Mouse (Mus musculus): ENCODE results near the gene Batf3. TPM values are rescaled to one million over a fixed set of nuclear protein-coding genes. Genes with fewer than 3 reads are reported as not detected.

The Batf3 gene
- total and polyA plus RNA-seq, 2 experiments from 2014 or later: 1.6 to 4.9 TPM

DNA sequence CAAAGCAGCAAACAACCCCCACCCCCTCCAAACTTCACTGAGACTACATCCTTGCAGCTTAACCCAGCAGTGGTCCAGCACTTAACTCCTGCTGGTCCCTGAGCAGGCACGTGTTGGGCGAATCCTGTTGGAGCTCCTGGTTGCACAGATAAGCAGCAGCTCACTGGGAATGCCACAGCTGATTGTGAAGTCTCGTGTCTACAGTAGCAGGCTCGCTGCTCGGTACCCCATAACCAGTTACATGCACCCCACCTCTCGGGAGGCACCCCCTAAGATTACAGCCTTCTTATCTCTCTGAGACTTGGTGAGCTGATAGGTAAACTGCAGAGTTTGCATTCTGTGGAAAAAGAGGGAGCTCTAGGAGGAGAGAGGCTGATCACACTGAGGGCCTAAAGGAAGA, 8.3 kb upstream of the Batf3 start:
- Histone ChIP-seq H3K4me1 (ENCODE audit: insufficient read depth, low read length) (no peaks in the 10 kb centered on the region), H3K4me2 (ENCODE audit: low read depth, low read length, poor library complexity, severe bottlenecking) (no peak overlapping the region), H3K27me3 (ENCODE audit: insufficient read depth, low read length) (no peaks in the 10 kb centered on the region), H3K27ac (ENCODE audit: low read depth, low read length) (no peak overlapping the region), H3K9me3 (ENCODE audit: low read length) (no peaks in the 10 kb centered on the region), H3K9ac (replicated peaks; ENCODE audit: low read length, poor library complexity, severe bottlenecking) (no peak overlapping the region), H3K4me3 (ENCODE audit: low read depth, low read length) (no peak overlapping the region), H3K36me3 (ENCODE audit: insufficient read depth, low read length) (no peaks in the 10 kb centered on the region)
- DNase-seq (ENCODE audit: low spot score) (no peak), ATAC-seq (ENCODE audit: low FRiP score) (no peak)
- WGBS: 77% methylated on average over 6 of the region's 6 CpGs
- no peak for TF ChIP-seq CTCF (IDR thresholded peaks at IDR 0.05)

DNA sequence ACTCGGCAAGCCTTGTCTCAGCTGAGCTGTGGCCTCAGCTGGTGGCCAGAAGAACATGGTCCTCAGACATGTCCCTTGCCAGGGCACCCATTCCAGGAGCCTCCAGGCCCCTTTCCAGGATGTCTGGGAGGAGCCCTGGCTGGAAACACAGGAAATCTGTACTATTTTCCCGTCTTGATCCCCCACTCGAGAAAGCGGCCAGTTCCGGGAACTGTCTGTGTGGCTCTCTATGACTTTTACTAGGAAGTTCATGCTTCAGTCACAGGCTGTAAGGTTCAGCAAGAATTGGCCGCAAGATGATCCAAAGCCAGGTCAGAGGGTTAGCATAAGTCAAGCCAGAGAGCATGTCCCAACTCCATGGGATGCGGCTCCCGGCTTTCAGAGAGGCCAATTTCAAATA, 5.6 kb upstream of the Batf3 start:
- ATAC-seq (ENCODE audit: low FRiP score): no peak
- WGBS: 78% methylated on average over 8 of the region's 8 CpGs
- Histone ChIP-seq H3K4me3 (ENCODE audit: low read depth, low read length) (no peak overlapping the region), H3K27me3 (ENCODE audit: insufficient read depth, low read length) (peaks cover 2% of the 10 kb centered on the region; the same call in 1 of the 2 replicates), H3K36me3 (ENCODE audit: insufficient read depth, low read length) (no peaks in the 10 kb centered on the region), H3K4me2 (ENCODE audit: low read depth, low read length, poor library complexity, severe bottlenecking) (no peak overlapping the region), H3K4me1 (ENCODE audit: insufficient read depth, low read length) (no peaks in the 10 kb centered on the region), H3K9me3 (ENCODE audit: low read length) (no peaks in the 10 kb centered on the region), H3K9ac (replicated peaks; ENCODE audit: low read length, poor library complexity, severe bottlenecking) (no peak overlapping the region), H3K27ac (ENCODE audit: low read depth, low read length) (no peak overlapping the region)
- DNase-seq (ENCODE audit: low spot score): no peak
- TF ChIP-seq CTCF (IDR thresholded peaks at IDR 0.05): no peak

DNA sequence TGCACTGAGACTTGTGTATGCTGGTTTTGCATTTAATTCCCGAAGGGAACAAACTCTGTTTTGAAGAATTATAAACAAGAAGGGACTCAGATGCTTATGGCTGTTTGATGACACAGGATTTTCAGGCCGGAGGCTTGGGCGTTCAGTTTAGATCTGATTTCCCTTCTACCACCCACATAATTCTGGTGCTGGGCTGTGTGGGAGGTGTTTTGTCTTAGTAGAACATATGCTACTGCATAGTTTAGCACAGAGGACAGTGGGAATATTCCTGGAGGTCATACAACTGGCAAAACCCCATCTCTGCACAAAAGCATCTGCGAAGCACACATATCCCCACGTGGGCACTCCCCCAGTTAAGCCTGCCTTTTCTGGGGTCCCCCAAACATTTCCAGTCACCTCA, 4.1 kb upstream of the Batf3 start:
- no peak overlapping the region for H3K27ac ChIP-seq (ENCODE audit: low read depth, low read length)
- DNase-seq (ENCODE audit: low spot score) (no peak), ATAC-seq (ENCODE audit: low FRiP score) (no peak)
- H3K4me1 ChIP-seq (ENCODE audit: insufficient read depth, low read length): 0 out of 2 replicates have a peak, but pooled peaks cover 2% of the 10 kb centered on the region
- no peaks in the 10 kb centered on the region for H3K9me3 ChIP-seq (ENCODE audit: low read length)
- no peak overlapping the region for H3K4me2 ChIP-seq (ENCODE audit: low read depth, low read length, poor library complexity, severe bottlenecking)
- H3K36me3 ChIP-seq (ENCODE audit: insufficient read depth, low read length): no peaks in the 10 kb centered on the region
- no peak overlapping the region for H3K4me3 ChIP-seq (ENCODE audit: low read depth, low read length)
- peaks cover 11% of the 10 kb centered on the region; the same call in 1 of the 2 replicates for H3K27me3 ChIP-seq (ENCODE audit: insufficient read depth, low read length)
- WGBS: 83% methylated on average over 5 of the region's 5 CpGs
- TF ChIP-seq CTCF (IDR thresholded peaks at IDR 0.05): no peak
- no peak overlapping the region for H3K9ac ChIP-seq (replicated peaks; ENCODE audit: low read length, poor library complexity, severe bottlenecking)

DNA sequence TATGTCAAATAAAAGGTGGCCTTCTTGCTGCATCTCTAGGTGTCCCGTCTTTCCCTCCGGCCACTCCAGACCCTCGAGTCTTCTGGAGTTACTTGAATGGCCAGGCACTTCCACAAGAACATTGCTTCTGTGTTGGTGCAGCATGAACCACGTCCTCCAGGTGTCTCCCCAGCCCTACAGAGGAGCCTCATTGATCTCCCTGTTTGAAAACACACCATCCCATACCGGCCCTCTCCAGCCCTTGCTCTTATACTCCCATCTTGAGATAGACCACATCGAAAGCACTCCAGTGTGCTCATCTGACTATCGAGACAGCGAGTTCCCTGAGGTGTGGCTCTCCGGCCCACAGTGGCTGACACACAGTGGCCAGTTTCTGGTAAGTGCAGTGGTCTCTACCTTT, 2.6 kb upstream of the Batf3 start:
- Histone ChIP-seq H3K27me3 (ENCODE audit: insufficient read depth, low read length) (peaks cover 23% of the 10 kb centered on the region), H3K36me3 (ENCODE audit: insufficient read depth, low read length) (no peaks in the 10 kb centered on the region), H3K4me1 (ENCODE audit: insufficient read depth, low read length) (0 out of 2 replicates have a peak, but pooled peaks cover 4% of the 10 kb centered on the region), H3K4me3 (ENCODE audit: low read depth, low read length) (no peak overlapping the region), H3K9me3 (ENCODE audit: low read length) (no peaks in the 10 kb centered on the region), H3K9ac (replicated peaks; ENCODE audit: low read length, poor library complexity, severe bottlenecking) (no peak overlapping the region), H3K4me2 (ENCODE audit: low read depth, low read length, poor library complexity, severe bottlenecking) (no peak overlapping the region), H3K27ac (ENCODE audit: low read depth, low read length) (no peak overlapping the region)
- DNase-seq (ENCODE audit: low spot score) (no peak), ATAC-seq (ENCODE audit: low FRiP score) (no peak)
- 77% methylated on average over 9 of the region's 9 CpGs for WGBS
- peak; percentile 69 for TF ChIP-seq CTCF (IDR thresholded peaks at IDR 0.05)

DNA sequence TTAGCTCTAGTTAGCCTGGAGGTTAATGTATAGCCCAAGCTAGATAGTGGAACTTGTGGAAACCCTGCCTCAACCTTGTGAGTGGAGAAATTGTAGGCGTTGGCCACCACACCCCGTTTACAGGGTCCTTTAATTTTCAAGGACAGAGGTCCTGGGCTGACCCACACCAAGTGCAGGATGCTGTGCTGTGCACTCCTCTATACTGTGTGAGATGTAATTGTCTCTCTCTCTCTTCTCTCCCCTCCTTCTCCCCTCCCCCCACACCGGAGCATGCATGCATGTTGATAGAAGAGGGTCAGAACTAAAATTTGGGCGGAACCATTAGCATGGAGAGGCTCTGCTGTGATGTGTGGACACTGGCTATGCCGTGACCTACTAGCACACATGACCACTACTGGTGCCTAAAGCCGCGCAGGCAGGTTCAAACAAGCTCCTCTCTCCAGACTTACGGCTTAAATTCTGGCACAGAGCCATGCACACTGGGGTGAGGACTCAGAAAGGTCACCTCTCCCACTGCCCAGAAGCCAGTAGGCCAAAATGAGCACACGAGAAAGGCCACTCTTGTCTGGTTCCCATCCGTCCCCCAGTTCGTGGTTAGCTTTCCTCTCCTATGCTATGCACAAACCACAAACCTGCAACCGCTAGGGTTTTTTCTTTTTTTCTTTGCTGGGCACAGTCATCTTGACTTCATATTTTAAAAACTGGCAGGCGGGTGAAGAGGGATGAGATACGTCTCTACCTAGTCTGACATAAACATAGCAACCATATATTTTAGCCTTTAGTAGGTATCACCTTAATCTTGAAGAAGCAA, 571 bp upstream of the Batf3 start:
- ATAC-seq (ENCODE audit: low FRiP score) (0 out of 2 replicates have a peak, but pooled peaks have one; percentile 38), DNase-seq (ENCODE audit: low spot score) (no peak)
- Histone ChIP-seq H3K4me2 (ENCODE audit: low read depth, low read length, poor library complexity, severe bottlenecking) (peak overlapping the region; percentile 99), H3K9me3 (ENCODE audit: low read length) (no peaks in the 10 kb centered on the region), H3K27me3 (ENCODE audit: insufficient read depth, low read length) (peaks cover 23% of the 10 kb centered on the region), H3K4me1 (ENCODE audit: insufficient read depth, low read length) (0 out of 2 replicates have a peak, but pooled peaks cover 4% of the 10 kb centered on the region), H3K36me3 (ENCODE audit: insufficient read depth, low read length) (no peaks in the 10 kb centered on the region), H3K4me3 (ENCODE audit: low read depth, low read length) (peak overlapping the region; percentile 52; the same call in 1 of the 2 replicates), H3K9ac (replicated peaks; ENCODE audit: low read length, poor library complexity, severe bottlenecking) (no peak overlapping the region), H3K27ac (ENCODE audit: low read depth, low read length) (no peak overlapping the region)
- TF ChIP-seq CTCF (IDR thresholded peaks at IDR 0.05): no peak
- 57% methylated on average over 14 of the region's 14 CpGs for WGBS

DNA sequence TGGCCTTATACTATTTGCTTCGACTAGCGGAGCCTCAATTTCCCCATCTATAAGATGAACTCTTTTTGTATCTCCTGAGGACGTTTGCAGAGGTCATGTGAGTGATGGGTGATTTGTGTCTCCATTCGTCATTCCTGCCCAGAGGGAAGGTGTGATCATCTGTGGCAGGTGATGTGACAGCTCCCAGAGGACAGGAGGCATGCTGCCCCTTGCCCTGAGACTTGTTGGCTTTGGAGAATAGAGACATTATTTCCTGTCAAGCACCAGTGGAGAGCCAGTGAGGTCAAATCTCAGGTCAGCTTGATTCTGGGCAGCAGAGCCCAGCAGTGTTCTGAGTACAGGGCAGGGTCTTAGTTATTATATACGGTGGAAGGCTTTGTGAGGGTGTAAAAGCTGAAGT, 1.5 kb downstream of the Batf3 start:
- Histone ChIP-seq H3K27ac (ENCODE audit: low read depth, low read length) (no peak overlapping the region), H3K36me3 (ENCODE audit: insufficient read depth, low read length) (no peaks in the 10 kb centered on the region), H3K4me1 (ENCODE audit: insufficient read depth, low read length) (0 out of 2 replicates have a peak, but pooled peaks cover 4% of the 10 kb centered on the region), H3K27me3 (ENCODE audit: insufficient read depth, low read length) (peaks cover 23% of the 10 kb centered on the region), H3K9ac (replicated peaks; ENCODE audit: low read length, poor library complexity, severe bottlenecking) (no peak overlapping the region), H3K9me3 (ENCODE audit: low read length) (no peaks in the 10 kb centered on the region), H3K4me3 (ENCODE audit: low read depth, low read length) (peak overlapping the region; percentile 52; the same call in 1 of the 2 replicates), H3K4me2 (ENCODE audit: low read depth, low read length, poor library complexity, severe bottlenecking) (no peak overlapping the region)
- no peak for TF ChIP-seq CTCF (IDR thresholded peaks at IDR 0.05)
- DNase-seq (ENCODE audit: low spot score) (no peak), ATAC-seq (ENCODE audit: low FRiP score) (no peak)
- WGBS: 43% methylated on average over 5 of the region's 5 CpGs
